Mouse (Mus musculus): Measurements from ENCODE around the gene Cfb.
"Not testable (repeated sequence)": the region's sequence is repeated elsewhere in the genome, so short reads cannot be mapped to it uniquely, and the experiment has no call there.

Gene Cfb

GRCm38 (mm10) chr17:34837464-34838324, 24.6 kb downstream of the Cfb start:
- no peak for DNase-seq (ENCODE audit: extremely low read depth, low read depth, low spot score)

DNA sequence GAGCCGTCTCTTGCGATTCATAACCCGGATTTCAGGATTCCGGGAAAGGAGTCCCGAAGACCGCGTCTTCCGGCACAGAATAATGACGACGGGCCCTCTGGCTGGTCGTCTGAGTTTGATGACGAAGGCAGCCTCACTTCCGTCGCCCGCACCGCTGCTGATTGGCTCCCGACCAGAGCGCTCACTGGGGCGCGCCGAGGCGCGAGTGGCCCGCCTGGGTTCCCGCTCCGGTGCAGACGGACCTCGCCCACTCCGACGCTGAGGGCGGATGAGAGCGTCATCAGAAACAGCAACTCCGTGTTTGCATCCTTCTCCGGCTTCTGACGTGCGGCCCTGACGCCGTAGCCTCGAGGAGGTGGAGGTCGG, 25.5 kb downstream of the Cfb start, which contains the start of the genes Stk19 and Dxo:
Stk19 (minus strand) TSS at position 90 of the 366 bp plus-strand sequence.
Dxo (plus strand) TSS at position 164 of the 366 bp plus-strand sequence.
- peak; percentile 43 for DNase-seq (ENCODE audit: extremely low read depth, low read depth, low spot score)

- DNase-seq (ENCODE audit: extremely low read depth, low read depth, low spot score): no peak
Measured at GRCm38 (mm10) chr17:34836155-34836855, 26.0 kb downstream of the Cfb start.

DNA sequence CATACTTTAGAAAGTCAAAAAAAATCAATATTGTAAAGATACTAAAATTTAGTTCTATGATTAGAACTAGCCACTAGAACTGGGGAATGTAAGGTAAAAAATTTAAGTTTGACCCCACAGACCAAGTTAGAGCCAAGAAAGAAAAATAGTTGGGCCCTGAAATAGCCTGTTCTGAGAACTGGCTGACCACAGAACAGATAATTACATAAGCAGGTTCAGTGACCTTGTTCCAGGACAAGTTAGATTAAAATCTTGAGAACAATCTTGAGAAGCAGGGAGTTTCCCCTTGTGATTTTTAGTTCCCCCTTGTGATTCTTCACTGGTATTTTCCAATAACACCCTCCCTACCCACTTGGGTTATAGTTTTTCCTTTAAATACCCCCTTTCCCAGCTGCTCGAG, 31.5 kb downstream of the Cfb start:
- DNase-seq (ENCODE audit: extremely low read depth, low read depth, low spot score): not testable (repeated sequence)

DNA sequence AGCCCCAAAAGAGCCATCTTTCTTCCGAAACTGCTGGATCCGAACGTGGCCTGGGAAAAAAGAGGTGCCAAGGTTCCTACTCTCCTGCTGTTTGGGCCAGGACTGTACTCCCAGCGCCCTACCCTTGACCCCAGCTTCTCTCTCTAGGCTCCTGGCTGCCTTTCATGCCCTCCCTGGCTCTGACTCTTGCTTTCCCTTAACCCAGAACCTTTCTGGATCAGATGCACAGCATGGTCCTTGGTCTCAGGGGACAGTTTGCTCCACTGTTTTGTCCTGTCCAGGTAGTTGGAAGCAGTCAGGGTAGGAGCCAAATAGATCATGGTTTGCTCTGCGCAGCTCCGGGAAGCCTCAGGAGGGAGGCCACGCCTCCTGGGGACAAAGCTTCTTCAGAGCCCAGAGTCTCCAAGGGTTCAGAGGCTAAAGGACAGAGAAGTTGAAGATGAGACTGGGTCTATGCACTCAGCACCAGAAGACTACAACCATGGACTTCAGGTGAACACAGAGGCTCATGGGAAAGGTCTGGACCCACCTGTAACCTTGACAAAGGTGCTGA, 47.4 kb downstream of the Cfb start:
- no peak for DNase-seq (ENCODE audit: extremely low read depth, low read depth, low spot score)

- not testable (repeated sequence) for DNase-seq (ENCODE audit: extremely low read depth, low read depth, low spot score)
Measured at GRCm38 (mm10) chr17:34813747-34814146, 48.6 kb downstream of the Cfb start.

DNA sequence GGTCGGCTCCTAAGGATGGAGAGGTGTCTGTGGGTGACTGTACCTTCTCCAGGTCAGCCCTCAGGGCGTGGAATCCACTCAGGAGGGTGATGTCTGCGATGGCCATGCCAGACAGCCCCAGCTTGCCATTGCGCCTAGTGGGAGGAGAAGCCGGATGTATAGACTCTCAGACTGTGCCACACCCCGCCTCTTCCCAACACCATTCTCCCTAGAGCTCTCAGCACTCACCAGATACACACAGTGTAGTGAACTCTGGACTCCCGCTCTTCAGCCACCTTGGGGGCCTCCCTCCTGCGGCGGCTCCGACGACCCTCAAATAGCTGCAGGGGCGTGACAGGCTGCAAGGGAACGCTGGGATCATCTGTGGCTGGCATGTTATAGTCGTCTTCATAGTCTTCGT, 51.0 kb downstream of the Cfb start:
- no peak for DNase-seq (ENCODE audit: extremely low read depth, low read depth, low spot score)

GRCm38 (mm10) chr17:34810811-34811210, 51.5 kb downstream of the Cfb start:
- not testable (repeated sequence) for DNase-seq (ENCODE audit: extremely low read depth, low read depth, low spot score)

GRCm38 (mm10) chr17:34810411-34810810, 51.9 kb downstream of the Cfb start:
- not testable (repeated sequence) for DNase-seq (ENCODE audit: extremely low read depth, low read depth, low spot score)

GRCm38 (mm10) chr17:34808599-34809205, 53.6 kb downstream of the Cfb start:
- DNase-seq (ENCODE audit: extremely low read depth, low read depth, low spot score): no peak

- DNase-seq (ENCODE audit: extremely low read depth, low read depth, low spot score): no peak
Measured at GRCm38 (mm10) chr17:34807176-34807575, 55.1 kb downstream of the Cfb start.
